Mouse (Mus musculus) common myeloid progenitor, adult 5-6 weeks (primary cell): Measurements from ENCODE around the gene Ovol1. TPM values are rescaled to one million over a fixed set of nuclear protein-coding genes. Genes with fewer than 3 reads are reported as not detected.

Experiments
- ATAC-seq: replicated peaks from 2 replicates; pipeline ENCODE4 v1.8.0; 2016; ENCODE audit warnings: low read depth, mild to moderate bottlenecking, moderate TSS enrichment, inconsistent platforms; ENCODE audit not compliant: poor library complexity, severe bottlenecking
- total RNA-seq: library from RNA; stranded (forward); fragments of 200-1000, 187-1606 nt; gene quantifications from 2 replicates; pipeline ENCODE4 v1.2.3, GENCODE M21; 2017

Gene Ovol1
- total RNA-seq, 1 experiment from 2014 or later: not detected

DNA sequence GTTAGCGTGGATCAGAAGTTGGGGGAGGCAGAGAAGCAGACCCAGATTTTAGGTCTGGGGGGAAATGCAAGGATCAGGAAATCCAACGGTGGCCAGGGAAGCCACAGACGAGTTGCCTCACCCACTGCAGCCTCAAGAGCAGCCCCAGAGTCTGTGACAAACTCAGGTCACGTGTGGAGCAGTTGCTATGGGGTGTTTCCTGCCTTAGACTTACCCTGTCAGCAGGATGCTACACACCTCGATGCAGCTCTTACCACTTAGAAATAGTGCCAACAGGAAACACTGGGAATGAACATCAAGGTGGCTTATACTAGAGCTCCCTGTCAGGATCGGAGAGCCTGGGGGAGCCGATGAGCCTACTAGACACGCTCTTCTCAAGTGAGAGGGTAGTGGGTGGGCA, 27.9 kb downstream of the Ovol1 start:
- no peak for ATAC-seq

DNA sequence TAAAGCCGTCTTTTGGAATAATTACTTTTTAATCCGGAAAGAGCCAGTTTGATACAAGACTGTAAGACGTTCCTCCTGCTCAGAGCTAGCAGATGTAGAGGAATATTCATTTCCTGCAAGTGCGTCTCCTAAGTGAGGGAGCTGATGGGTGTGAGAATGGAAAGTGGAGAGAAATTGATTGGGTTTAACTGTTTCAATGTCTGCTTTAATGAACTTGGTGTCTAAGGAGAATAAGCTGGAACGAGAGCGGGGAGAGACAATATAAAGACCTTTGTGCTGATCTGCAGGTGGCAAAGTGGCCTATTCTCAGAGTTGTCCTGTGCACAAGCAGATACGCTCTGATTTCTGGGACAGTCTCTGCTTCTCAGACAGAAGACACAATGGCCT, 30.3 kb downstream of the Ovol1 start:
- no peak for ATAC-seq

- ATAC-seq: peak; percentile 99
Observed at GRCm38 (mm10) chr19:5529325-5530137, 30.9 kb downstream of the Ovol1 start.

DNA sequence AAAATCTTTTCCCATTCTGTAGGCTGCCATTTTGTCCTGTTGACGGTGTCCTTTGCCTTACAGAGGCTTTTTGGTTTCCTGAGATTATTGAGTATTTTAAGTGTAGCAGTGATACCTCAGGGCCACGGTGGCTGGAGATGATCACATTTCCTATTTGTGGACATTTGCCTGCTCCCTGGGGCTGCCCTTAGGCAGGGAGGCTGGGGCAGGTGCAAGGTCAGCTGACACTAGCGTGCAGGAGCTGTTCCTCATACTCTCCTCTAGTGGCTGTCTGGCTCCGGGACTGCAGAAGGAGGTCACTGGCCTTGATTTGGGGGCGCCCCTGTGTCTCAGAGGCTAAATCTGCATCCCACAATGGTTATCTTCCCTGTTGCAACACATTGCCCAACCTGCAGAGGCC, 35.2 kb downstream of the Ovol1 start:
- no peak for ATAC-seq

- no peak for ATAC-seq
Observed at GRCm38 (mm10) chr19:5518721-5519120, 41.7 kb downstream of the Ovol1 start.

DNA sequence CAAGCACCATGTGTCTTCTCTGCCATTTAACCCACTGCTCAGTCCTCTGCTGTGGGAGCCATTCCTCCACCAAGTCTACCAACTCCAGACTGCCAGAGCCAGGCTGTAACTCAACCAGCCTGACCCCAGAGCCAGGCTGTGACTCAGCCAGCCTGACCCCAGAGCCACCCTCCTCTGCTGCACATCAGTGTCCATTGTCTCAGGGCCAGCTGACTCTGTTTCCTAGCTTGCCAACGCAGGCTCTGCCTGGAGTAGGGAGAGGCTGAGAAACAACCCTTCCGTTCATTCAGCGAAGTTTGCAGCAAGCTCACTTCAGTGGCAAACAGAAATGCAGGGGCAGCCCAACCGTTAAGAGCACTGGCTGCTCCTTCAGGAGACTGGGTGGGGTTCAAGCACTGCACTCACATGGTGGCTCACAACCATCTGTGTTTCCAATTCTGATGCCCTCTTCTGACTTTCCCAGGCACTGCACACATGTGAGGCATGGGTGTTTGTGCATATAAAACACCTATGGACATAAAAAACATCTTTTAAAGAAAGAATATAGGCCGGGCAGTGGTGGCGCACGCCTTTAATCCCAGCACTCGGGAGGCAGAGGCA, 43.4 kb downstream of the Ovol1 start:
- ATAC-seq: no peak

- ATAC-seq: no peak; the same call in 1 of the 2 replicates
Observed at GRCm38 (mm10) chr19:5515840-5516777, 44.3 kb downstream of the Ovol1 start.

GRCm38 (mm10) chr19:5513005-5513349, 47.5 kb downstream of the Ovol1 start:
- no peak for ATAC-seq

DNA sequence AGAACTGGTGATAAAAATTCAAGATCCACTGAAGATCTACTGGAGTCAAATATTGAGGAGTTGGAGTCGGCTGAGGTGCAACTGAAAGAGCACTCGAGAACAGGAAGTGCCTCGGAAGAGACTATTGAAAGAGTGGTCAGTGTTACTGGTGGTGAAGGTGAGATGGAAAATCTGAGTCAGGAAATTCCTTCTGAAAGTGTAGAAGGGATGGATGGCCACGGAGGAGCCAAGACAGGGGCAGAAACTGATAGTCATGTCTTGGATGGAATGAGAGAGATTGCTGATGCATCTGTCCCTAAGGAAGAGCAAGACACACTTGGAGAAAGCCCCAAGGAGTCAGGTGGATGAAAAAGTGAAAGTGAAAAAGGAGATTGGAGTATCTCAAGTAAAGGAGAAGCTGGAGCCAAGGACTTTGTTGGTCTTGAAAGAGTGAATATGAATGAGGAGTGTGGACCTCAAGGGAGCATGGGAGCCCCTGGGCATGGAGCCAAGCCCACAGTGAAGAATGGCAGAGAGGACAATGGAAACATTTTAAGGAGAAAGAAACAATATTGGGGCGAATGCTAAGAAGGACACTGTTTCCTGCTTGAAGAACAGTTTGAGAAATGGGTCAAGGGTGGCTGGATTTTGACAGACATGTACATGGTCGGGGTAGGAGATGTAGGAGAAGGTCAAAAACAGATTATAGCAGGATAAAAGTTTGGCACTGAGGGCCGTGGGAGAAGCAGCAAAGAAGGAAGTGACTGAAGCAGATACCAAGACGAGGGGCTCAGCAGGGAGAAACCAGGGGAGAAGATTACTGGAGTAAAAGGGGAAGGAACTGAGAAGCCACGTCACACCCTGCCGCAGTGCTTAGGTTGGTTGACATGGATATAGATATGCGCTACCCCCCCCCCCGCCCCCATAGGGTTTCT, 48.1 kb downstream of the Ovol1 start:
- ATAC-seq: peak; percentile 76

DNA sequence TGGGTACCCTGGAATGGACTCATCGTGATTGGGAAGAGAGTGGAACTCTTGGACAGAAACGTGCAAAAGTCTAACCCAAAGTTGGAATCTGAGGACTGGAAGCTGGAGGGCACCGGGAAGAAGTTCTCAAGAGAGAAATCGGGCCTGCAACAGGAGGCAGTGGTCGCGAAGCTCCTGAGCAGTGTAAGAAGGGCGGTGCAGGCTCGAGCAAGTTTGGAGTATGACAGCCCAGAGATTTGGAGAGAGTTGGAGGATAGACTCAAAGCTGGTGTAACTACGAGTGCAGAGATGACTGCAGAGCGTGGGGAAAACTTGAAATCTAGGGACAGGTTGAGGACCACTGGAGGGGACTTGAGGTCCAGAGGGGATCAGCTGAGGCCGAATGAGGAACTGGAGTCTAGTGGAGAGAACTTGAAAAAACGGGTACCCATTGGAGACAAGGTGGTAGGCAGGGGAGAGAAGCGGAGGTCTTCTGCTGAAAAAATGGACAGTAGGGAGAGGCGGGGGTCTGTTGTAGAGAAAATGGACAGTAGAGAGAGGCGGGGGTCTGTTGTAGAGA, 49.3 kb downstream of the Ovol1 start:
- ATAC-seq: no peak

DNA sequence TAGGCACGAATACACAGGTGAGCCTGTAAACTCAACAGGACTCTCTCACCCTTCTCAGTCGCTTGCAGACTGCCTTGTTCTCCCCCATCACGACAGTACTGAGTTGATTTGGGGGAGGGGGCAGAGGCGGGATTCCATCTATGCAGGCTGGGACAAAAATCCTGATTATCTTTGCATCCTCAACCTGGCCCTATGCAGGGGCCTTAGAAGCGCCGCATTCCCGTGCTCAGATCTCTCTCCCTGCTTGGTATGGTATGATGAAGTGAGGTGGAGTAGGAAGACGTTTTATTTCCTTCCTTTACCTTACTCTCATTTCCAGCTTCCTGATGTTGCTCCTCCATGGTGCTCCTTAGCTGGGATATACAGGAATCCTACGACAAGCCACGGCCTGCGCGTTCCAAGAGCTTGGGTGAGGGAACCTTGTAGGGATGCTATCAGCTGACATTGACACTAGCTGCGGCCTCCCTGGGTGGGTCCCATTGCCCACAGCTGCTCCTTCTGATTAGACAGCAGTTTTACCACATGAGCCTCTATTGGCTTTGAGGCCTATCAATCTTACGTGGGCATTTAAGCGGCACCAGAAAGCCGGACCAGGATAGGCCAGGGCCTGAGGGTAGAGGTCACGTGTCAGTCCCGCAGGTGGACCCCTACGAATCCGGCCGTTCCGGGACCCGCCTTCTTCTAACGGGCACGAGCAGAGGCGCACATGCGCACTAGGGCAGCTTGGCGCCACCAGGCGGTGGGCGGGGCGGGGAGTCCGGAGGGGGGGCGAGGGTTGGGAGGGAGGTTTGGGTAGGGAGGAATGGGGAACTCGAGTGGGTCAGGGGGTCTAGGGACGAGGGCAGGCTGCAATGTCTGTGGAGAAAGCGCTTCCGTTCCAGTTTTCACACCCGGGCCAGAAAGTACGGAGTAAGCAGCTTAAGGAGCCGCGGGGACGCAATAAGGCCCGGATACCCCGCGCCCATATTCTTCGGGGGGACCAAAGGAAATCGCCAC, 50.1 kb downstream of the Ovol1 start, which contains the start of gene Snx32:
Gene Snx32, minus strand, starts transcription at position 508 of the 996 bp plus-strand sequence.
- peak; percentile 94 for ATAC-seq

- ATAC-seq: no peak
Observed at GRCm38 (mm10) chr19:5503687-5504086, 56.8 kb downstream of the Ovol1 start, which contains the start of gene 1700020D05Rik. Gene 1700020D05Rik, minus strand, starts transcription at chr19:5503787.

GRCm38 (mm10) chr19:5500330-5500875, 60.0 kb downstream of the Ovol1 start:
- no peak for ATAC-seq

Other genes with a start within 250 kb of the Ovol1 start
- gene Catsper1, start 224.9 kb downstream of the Ovol1 start, total RNA-seq: not detected in 2 replicates
- not detected in 2 replicates for gene Cst6, start 211.1 kb downstream of the Ovol1 start, total RNA-seq
- gene Eif1ad, start 193.9 kb downstream of the Ovol1 start, total RNA-seq: 60.0 and 61.7 TPM in 2 replicates
- 71.4 and 75.6 TPM in 2 replicates for gene Banf1, start 193.5 kb downstream of the Ovol1 start, total RNA-seq
- gene Sart1, start 171.9 kb downstream of the Ovol1 start, total RNA-seq: 93.3 and 103 TPM in 2 replicates
- not detected in 2 replicates for gene Tsga10ip, start 158.1 kb downstream of the Ovol1 start, total RNA-seq
- gene Drap1, start 135.7 kb downstream of the Ovol1 start, total RNA-seq: 112 and 125 TPM in 2 replicates
- gene AI837181, start 135.5 kb downstream of the Ovol1 start, total RNA-seq: 9.2 and 10.3 TPM in 2 replicates
- gene Fosl1, start 113.1 kb downstream of the Ovol1 start, total RNA-seq: 0.63 and 0.78 TPM in 2 replicates
- gene Ccdc85b, start 102.8 kb downstream of the Ovol1 start, total RNA-seq: 3.0 and 5.4 TPM in 2 replicates
- 55.8 and 67.4 TPM in 2 replicates for gene Fibp, start 100.0 kb downstream of the Ovol1 start, total RNA-seq
- gene Ctsw, start 92.1 kb downstream of the Ovol1 start, total RNA-seq: 1.0 and 2.0 TPM in 2 replicates
- 0.09 TPM in 1 of 2 replicates, not detected in the other for gene Efemp2, start 86.7 kb downstream of the Ovol1 start, total RNA-seq
- 20.7 and 26.9 TPM in 2 replicates for gene Mus81, start 72.2 kb downstream of the Ovol1 start, total RNA-seq
- 940 and 946 TPM in 2 replicates for gene Cfl1, start 70.2 kb downstream of the Ovol1 start, total RNA-seq
- not detected in 2 replicates for gene 1700020D05Rik, start 56.9 kb downstream of the Ovol1 start, total RNA-seq
- 1.3 and 2.9 TPM in 2 replicates for gene Snx32, start 50.1 kb downstream of the Ovol1 start, total RNA-seq
- 5.2 and 8.0 TPM in 2 replicates for gene Ap5b1, start 7.4 kb upstream of the Ovol1 start, total RNA-seq
- gene Rnaseh2c, start 41.2 kb upstream of the Ovol1 start, total RNA-seq: 65.1 and 78.4 TPM in 2 replicates
- gene Kat5, start 49.6 kb upstream of the Ovol1 start, total RNA-seq: 56.7 and 74.3 TPM in 2 replicates
- 34.8 and 44.1 TPM in 2 replicates for gene Rela, start 76.8 kb upstream of the Ovol1 start, total RNA-seq
- gene Sipa1, start 103.1 kb upstream of the Ovol1 start, total RNA-seq: 23.0 and 113 TPM in 2 replicates
- gene Map3k11, start 128.1 kb upstream of the Ovol1 start, total RNA-seq: 18.8 and 21.6 TPM in 2 replicates
- 18.0 and 19.8 TPM in 2 replicates for gene Pcnx3, start 128.3 kb upstream of the Ovol1 start, total RNA-seq
- not detected in 2 replicates for gene Kcnk7, start 143.7 kb upstream of the Ovol1 start, total RNA-seq
- gene Ehbp1l1, start 165.7 kb upstream of the Ovol1 start, total RNA-seq: 29.8 and 31.7 TPM in 2 replicates
- 17.8 and 35.4 TPM in 2 replicates for gene Fam89b, start 169.0 kb upstream of the Ovol1 start, total RNA-seq
- 11.9 and 18.1 TPM in 2 replicates for gene Ltbp3, start 180.3 kb upstream of the Ovol1 start, total RNA-seq
- 23.5 and 30.9 TPM in 2 replicates for gene Scyl1, start 210.8 kb upstream of the Ovol1 start, total RNA-seq